Mouse (Mus musculus) C2C12 (cell line): ENCODE measurements around the gene Tmem255b. TPM values are rescaled to one million over a fixed set of nuclear protein-coding genes. Genes with fewer than 3 reads are reported as not detected.

ENCODE experiments used
- H3K27me3 ChIP-seq: one replicate; pipeline ENCODE4 v1.6.1; 2011; ENCODE audit not compliant: control insufficient read depth, insufficient read depth, insufficient read length
- H3K36me3 ChIP-seq: one replicate; pipeline ENCODE4 v1.6.1; 2011; ENCODE audit not compliant: control insufficient read depth, insufficient read depth
- H3K4me3 ChIP-seq: one replicate; pipeline ENCODE4 v1.5.1; 2011; ENCODE audit warnings: mild to moderate bottlenecking, control low read depth; ENCODE audit not compliant: poor library complexity, insufficient read depth, severe bottlenecking
- H3K79me2 ChIP-seq: one replicate; pipeline ENCODE4 v1.6.1; 2011; ENCODE audit not compliant: control insufficient read depth, insufficient read depth
- H3K79me3 ChIP-seq: one replicate; pipeline ENCODE4 v1.6.1; 2011; ENCODE audit warnings: low read depth, control low read depth
- H3ac ChIP-seq: one replicate; pipeline ENCODE3; 2011; ENCODE audit warnings: low read depth; ENCODE audit not compliant: control insufficient read depth, insufficient read length
- CEBPB ChIP-seq: IDR thresholded peaks from one replicate; pipeline ENCODE4 v1.6.1; 2011; ENCODE audit warnings: low read depth, mild to moderate bottlenecking, control low read depth, moderate library complexity
- CTCF ChIP-seq: IDR thresholded peaks from one replicate; pipeline ENCODE4 v1.5.1; 2011; ENCODE audit not compliant: control insufficient read depth, insufficient read depth, insufficient read length
- FOSL1 ChIP-seq: IDR thresholded peaks from one replicate; pipeline ENCODE4 v1.8.0; 2011; ENCODE audit warnings: mild to moderate bottlenecking, low read length; ENCODE audit not compliant: poor library complexity, insufficient read depth, severe bottlenecking
- MAX ChIP-seq: IDR thresholded peaks from one replicate; pipeline ENCODE4 v1.6.1; 2011; ENCODE audit warnings: mild to moderate bottlenecking, control low read depth
- MYOD1 ChIP-seq: IDR thresholded peaks from one replicate; pipeline ENCODE4 v1.6.1; 2011; ENCODE audit warnings: low read depth; ENCODE audit not compliant: control insufficient read depth, insufficient read length
- MYOG ChIP-seq: IDR thresholded peaks from one replicate; pipeline ENCODE4 v1.6.1; 2011; ENCODE audit not compliant: control insufficient read depth, insufficient read length; ENCODE audit errors: extremely low read depth
- USF1 ChIP-seq: IDR thresholded peaks from one replicate; pipeline ENCODE4 v1.6.1; 2011; ENCODE audit warnings: low read depth, mild to moderate bottlenecking, control low read depth, moderate library complexity
- polyA plus RNA-seq: library from polyadenylated mRNA; unstranded; fragments of >200 nt; fragmentation: generic; extraction: Trizol; gene quantifications from one replicate; pipeline ENCODE4 v1.2.1, GENCODE M21; 2012; ENCODE audit warnings: missing spikeins

Tmem255b gene
- polyA plus RNA-seq, 1 experiment: not detected

DNA sequence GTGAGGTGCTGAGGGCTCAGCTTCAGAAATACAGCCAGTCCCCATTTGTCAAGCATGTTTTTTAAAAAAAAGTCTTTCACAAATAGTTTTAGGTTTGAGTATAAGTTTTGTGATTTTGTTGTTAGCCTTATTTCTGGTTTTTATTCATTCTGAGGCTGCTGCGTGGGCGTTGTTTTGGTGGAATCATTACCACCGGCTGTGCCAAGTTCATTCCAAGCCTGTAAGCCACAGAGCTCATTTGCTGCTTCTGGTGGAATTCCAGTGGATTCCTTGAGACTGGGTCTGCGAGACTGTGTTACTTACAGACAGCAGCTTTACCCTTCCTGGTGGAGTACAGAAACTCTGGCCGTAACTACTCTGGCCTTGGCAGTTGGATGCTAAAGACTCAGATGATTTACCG, 11.5 kb downstream of the Tmem255b start:
- Histone ChIP-seq H3K27me3 (peaks cover 24% of the 10 kb centered on the region), H3K36me3 (no peaks in the 10 kb centered on the region), H3K79me2 (no peaks in the 10 kb centered on the region), H3K79me3 (no peaks in the 10 kb centered on the region), H3ac (no peak overlapping the region), H3K4me3 (no peak overlapping the region)
- TF ChIP-seq MYOD1 (no peak), MAX (no peak), CTCF (no peak), MYOG (no peak)

DNA sequence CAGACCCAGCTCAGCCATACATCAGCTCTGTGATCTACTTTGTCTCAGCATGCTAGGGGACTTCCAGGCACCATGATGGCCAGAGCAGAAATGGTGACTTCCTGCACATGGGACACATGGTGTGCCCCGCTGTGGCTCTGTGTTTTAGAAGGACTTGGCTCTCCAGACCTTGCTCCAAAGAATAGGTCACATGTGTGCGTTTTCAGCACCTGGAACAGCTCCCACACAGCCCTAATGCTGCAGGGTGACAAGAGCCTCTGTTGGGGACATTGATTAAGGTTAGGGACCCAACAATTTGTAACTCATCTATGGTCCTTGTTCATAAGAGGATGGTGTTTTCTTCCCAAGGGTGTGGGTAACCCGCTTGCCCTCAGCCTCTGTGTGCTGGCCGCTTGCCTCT, 13.2 kb downstream of the Tmem255b start:
- H3K36me3 ChIP-seq: no peaks in the 10 kb centered on the region
- H3K4me3 ChIP-seq: no peak overlapping the region
- peaks cover 19% of the 10 kb centered on the region for H3K27me3 ChIP-seq
- H3K79me2 ChIP-seq: no peaks in the 10 kb centered on the region
- no peaks in the 10 kb centered on the region for H3K79me3 ChIP-seq
- H3ac ChIP-seq: no peak overlapping the region
- TF ChIP-seq FOSL1: no peak
- peak; percentile 46 for TF ChIP-seq USF1

DNA sequence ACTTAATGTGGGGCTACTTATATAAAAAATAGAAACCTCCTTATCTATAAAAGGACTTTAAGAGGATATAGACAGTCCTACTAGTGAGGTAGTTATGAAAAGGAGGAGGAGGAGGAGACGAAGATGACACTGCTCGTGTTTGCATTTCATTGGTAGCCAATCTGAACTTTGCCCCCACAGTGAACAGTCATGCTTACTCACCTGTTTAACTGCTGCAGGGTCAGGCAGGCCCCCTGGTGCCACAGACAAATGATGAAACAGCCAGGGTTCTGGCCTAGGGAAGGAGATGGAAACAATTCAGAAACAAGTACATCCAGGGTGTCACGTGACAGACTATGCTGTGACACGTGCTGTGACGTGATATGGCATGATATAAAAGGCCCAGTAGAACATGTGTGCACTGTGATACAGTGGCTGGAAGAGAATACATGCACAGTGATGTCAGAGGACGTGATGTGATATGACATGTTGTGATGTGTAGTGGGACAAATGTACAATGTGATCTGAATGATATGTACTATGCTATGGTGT, 16.8 kb downstream of the Tmem255b start:
- Histone ChIP-seq H3K79me3 (no peaks in the 10 kb centered on the region), H3K79me2 (no peaks in the 10 kb centered on the region), H3K36me3 (no peaks in the 10 kb centered on the region), H3K27me3 (peaks cover 27% of the 10 kb centered on the region), H3ac (no peak overlapping the region), H3K4me3 (no peak overlapping the region)
- no peak for TF ChIP-seq MAX
- TF ChIP-seq USF1: peak; percentile 74
- no peak for TF ChIP-seq MYOG
- no peak for TF ChIP-seq CEBPB

DNA sequence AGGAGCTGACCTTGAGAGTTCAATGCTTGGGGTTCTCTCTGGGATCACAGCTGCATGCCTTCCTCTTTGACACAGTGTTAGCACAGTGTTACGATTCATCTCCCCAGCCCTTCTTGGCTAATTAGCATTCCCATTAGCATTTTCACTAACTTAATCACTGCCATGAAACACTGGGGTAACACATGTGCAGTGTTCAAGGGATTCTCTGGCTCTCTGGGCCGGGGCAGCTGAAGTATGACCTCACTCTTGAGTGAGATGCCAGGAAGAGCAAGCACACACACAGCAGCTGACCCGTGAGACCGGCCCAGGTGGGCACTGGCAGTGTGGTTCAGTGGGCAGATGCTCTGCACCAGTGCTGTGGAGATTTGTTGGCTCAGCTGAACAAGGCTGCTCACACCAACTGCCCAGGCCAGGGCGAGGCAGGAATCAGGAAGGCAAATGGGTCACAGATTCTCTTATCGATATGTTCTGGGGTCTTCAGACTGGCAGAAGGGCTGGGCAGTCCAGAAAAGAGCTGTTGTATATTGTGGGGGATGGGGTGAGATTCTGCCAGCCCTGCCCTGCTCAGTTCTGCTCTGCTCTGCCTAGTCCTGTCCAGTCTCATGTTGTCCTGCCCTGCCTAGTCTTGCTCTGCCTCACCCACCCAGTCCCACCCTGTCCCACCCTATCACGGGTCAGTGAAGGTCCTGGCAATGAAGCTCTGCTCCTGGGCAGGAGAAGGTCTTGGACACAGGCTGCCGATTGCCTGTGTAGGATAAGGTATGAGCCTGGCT, 19.5 kb downstream of the Tmem255b start:
- H3ac ChIP-seq: no peak overlapping the region
- TF ChIP-seq USF1 (no peak), MYOD1 (no peak), MAX (no peak), CTCF (no peak)
- H3K4me3 ChIP-seq: no peak overlapping the region
- peaks cover 37% of the 10 kb centered on the region for H3K27me3 ChIP-seq
- no peaks in the 10 kb centered on the region for H3K79me3 ChIP-seq
- H3K79me2 ChIP-seq: no peaks in the 10 kb centered on the region
- no peaks in the 10 kb centered on the region for H3K36me3 ChIP-seq

DNA sequence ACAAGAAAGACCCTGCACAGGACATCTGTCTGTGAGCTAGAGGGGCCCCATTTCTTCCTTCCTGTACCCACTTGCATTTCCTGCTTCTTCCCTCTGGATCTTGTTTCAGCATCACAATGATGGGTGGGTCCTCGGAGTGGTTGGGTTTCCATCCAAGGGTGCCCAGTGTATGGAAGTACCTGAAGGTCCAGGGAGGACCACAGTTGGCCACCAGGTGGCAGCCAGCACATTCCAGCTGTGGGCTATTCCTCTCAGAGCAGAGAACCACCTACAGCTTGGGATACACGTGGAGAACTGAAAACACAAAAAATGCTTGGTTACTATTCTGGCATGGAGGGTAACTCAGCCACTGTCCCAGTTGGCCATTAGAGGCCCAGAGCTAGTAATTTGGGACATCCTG, 20.3 kb downstream of the Tmem255b start:
- H3K4me3 ChIP-seq: no peak overlapping the region
- H3K27me3 ChIP-seq: peaks cover 41% of the 10 kb centered on the region
- no peak overlapping the region for H3ac ChIP-seq
- no peaks in the 10 kb centered on the region for H3K36me3 ChIP-seq
- no peaks in the 10 kb centered on the region for H3K79me3 ChIP-seq
- no peak for TF ChIP-seq CEBPB
- TF ChIP-seq MAX: no peak
- peak; percentile 57 for TF ChIP-seq CTCF
- no peaks in the 10 kb centered on the region for H3K79me2 ChIP-seq

DNA sequence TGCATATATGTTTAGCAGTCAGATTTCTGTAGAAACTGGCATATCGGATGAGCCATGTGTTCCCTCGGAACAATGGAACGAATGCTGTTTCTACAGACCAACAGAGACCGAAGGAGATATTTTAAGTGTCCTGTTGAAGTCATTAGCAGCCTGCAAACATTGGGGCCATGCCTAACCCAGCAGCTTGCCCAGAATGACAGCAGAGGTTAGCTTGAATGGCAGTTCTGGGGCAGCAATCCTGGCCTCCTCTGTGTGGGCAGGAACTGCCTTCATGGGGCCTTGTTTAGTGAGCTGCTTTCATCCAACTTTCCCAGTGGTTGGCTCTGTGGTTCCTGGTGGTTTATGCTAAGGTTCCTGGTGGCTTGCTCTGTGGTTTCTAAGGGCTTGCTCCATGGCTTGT, 24.4 kb downstream of the Tmem255b start:
- H3ac ChIP-seq: no peak overlapping the region
- no peaks in the 10 kb centered on the region for H3K79me2 ChIP-seq
- H3K79me3 ChIP-seq: no peaks in the 10 kb centered on the region
- TF ChIP-seq MYOG (no peak), CTCF (no peak), CEBPB (no peak)
- no peaks in the 10 kb centered on the region for H3K36me3 ChIP-seq
- no peak overlapping the region for H3K4me3 ChIP-seq
- H3K27me3 ChIP-seq: peaks cover 46% of the 10 kb centered on the region
